Mouse (Mus musculus): Measurements from ENCODE around the gene Tmub2. TPM values are rescaled to one million over a fixed set of nuclear protein-coding genes. Genes with fewer than 3 reads are reported as not detected.

Gene Tmub2
- polyA plus RNA-seq, 1 experiment from 2014 or later, result 40.9 TPM

- H3K9me3 ChIP-seq (replicated peaks; ENCODE audit: control insufficient read depth, low read length), result no peaks in the 10 kb centered on the region
- ATAC-seq (replicated peaks; ENCODE audit: insufficient number of reproducible peaks, low FRiP score, low TSS enrichment, low read depth), result no peak
These were observed 44.8 kb downstream of the Tmub2 start for GRCm38 (mm10) chr11:102329518-102329917.

GRCm38 (mm10) chr11:102330039-102330438 is 45.3 kb downstream of the Tmub2 start:
- DNase-seq (ENCODE audit: low spot score), result no peak
- no peak overlapping the region for H3K9ac ChIP-seq (replicated peaks; ENCODE audit: low read length)
- 78% methylated on average over 3 of the region's 3 CpGs for WGBS

More at GRCm38 (mm10) chr11:102329518-102329917, 44.8 kb downstream of the Tmub2 start:
- Histone ChIP-seq H3K4me2 (ENCODE audit: low read depth, low read length) (no peak overlapping the region), H3K27ac (replicated peaks; ENCODE audit: low read depth, low read length) (no peak overlapping the region), H3K4me1 (ENCODE audit: control insufficient read depth, insufficient read depth, low read length) (no peaks in the 10 kb centered on the region), H3K36me3 (replicated peaks; ENCODE audit: control insufficient read depth, insufficient read depth, low read depth, low read length) (no peaks in the 10 kb centered on the region), H3K9ac (replicated peaks; ENCODE audit: low read length) (no peak overlapping the region), H3K27me3 (ENCODE audit: control insufficient read depth, insufficient read depth, low read length) (no peaks in the 10 kb centered on the region), H3K4me3 (ENCODE audit: low read depth, low read length) (no peak overlapping the region)
- DNase-seq (ENCODE audit: low spot score), result no peak

GRCm38 (mm10) chr11:102331806-102332205 is 47.1 kb downstream of the Tmub2 start:
- H3K27me3 ChIP-seq (ENCODE audit: control insufficient read depth, insufficient read depth, low read length), result no peaks in the 10 kb centered on the region
- 79% methylated on average over 3 of the region's 4 CpGs for WGBS
- H3K27ac ChIP-seq (replicated peaks; ENCODE audit: low read depth, low read length), result no peak overlapping the region
- H3K9ac ChIP-seq (replicated peaks; ENCODE audit: low read length), result no peak overlapping the region
- H3K4me2 ChIP-seq (ENCODE audit: low read depth, low read length), result no peak overlapping the region
- ATAC-seq (replicated peaks; ENCODE audit: insufficient number of reproducible peaks, low FRiP score, low TSS enrichment, low read depth) (no peak), DNase-seq (ENCODE audit: low spot score) (no peak)
- no peaks in the 10 kb centered on the region for H3K36me3 ChIP-seq (replicated peaks; ENCODE audit: control insufficient read depth, insufficient read depth, low read depth, low read length)
- H3K9me3 ChIP-seq (replicated peaks; ENCODE audit: control insufficient read depth, low read length), result no peaks in the 10 kb centered on the region
- H3K4me1 ChIP-seq (ENCODE audit: control insufficient read depth, insufficient read depth, low read length), result no peaks in the 10 kb centered on the region
- no peak overlapping the region for H3K4me3 ChIP-seq (ENCODE audit: low read depth, low read length)

More at GRCm38 (mm10) chr11:102330039-102330438, 45.3 kb downstream of the Tmub2 start:
- Histone ChIP-seq H3K9me3 (replicated peaks; ENCODE audit: control insufficient read depth, low read length) (no peaks in the 10 kb centered on the region), H3K27me3 (ENCODE audit: control insufficient read depth, insufficient read depth, low read length) (no peaks in the 10 kb centered on the region), H3K36me3 (replicated peaks; ENCODE audit: control insufficient read depth, insufficient read depth, low read depth, low read length) (no peaks in the 10 kb centered on the region), H3K27ac (replicated peaks; ENCODE audit: low read depth, low read length) (no peak overlapping the region), H3K4me2 (ENCODE audit: low read depth, low read length) (no peak overlapping the region), H3K4me1 (ENCODE audit: control insufficient read depth, insufficient read depth, low read length) (no peaks in the 10 kb centered on the region), H3K4me3 (ENCODE audit: low read depth, low read length) (no peak overlapping the region)
- no peak for ATAC-seq (replicated peaks; ENCODE audit: insufficient number of reproducible peaks, low FRiP score, low TSS enrichment, low read depth)

- H3K9me3 ChIP-seq (replicated peaks; ENCODE audit: control insufficient read depth, low read length), result no peaks in the 10 kb centered on the region
- no peak overlapping the region for H3K4me3 ChIP-seq (ENCODE audit: low read depth, low read length)
- no peaks in the 10 kb centered on the region for H3K4me1 ChIP-seq (ENCODE audit: control insufficient read depth, insufficient read depth, low read length)
- ATAC-seq (replicated peaks; ENCODE audit: insufficient number of reproducible peaks, low FRiP score, low TSS enrichment, low read depth) (no peak), DNase-seq (ENCODE audit: low spot score) (no peak)
- H3K27ac ChIP-seq (replicated peaks; ENCODE audit: low read depth, low read length), result no peak overlapping the region
- H3K36me3 ChIP-seq (replicated peaks; ENCODE audit: control insufficient read depth, insufficient read depth, low read depth, low read length), result no peaks in the 10 kb centered on the region
- H3K9ac ChIP-seq (replicated peaks; ENCODE audit: low read length), result no peak overlapping the region
- H3K27me3 ChIP-seq (ENCODE audit: control insufficient read depth, insufficient read depth, low read length), result no peaks in the 10 kb centered on the region
- no peak overlapping the region for H3K4me2 ChIP-seq (ENCODE audit: low read depth, low read length)
These were observed 48.3 kb downstream of the Tmub2 start for GRCm38 (mm10) chr11:102333061-102333460.

- Histone ChIP-seq H3K9ac (replicated peaks; ENCODE audit: low read length) (no peak overlapping the region), H3K9me3 (replicated peaks; ENCODE audit: control insufficient read depth, low read length) (no peaks in the 10 kb centered on the region), H3K27ac (replicated peaks; ENCODE audit: low read depth, low read length) (no peak overlapping the region), H3K4me2 (ENCODE audit: low read depth, low read length) (no peak overlapping the region), H3K4me1 (ENCODE audit: control insufficient read depth, insufficient read depth, low read length) (no peaks in the 10 kb centered on the region), H3K36me3 (replicated peaks; ENCODE audit: control insufficient read depth, insufficient read depth, low read depth, low read length) (no peaks in the 10 kb centered on the region), H3K4me3 (ENCODE audit: low read depth, low read length) (no peak overlapping the region), H3K27me3 (ENCODE audit: control insufficient read depth, insufficient read depth, low read length) (no peaks in the 10 kb centered on the region)
- 67% methylated on average over 4 of the region's 4 CpGs for WGBS
- no peak for ATAC-seq (replicated peaks; ENCODE audit: insufficient number of reproducible peaks, low FRiP score, low TSS enrichment, low read depth)
- no peak for DNase-seq (ENCODE audit: low spot score)
These were observed 49.3 kb downstream of the Tmub2 start for GRCm38 (mm10) chr11:102334010-102334409.

GRCm38 (mm10) chr11:102334973-102335700 is 50.4 kb downstream of the Tmub2 start:
- H3K27me3 ChIP-seq (ENCODE audit: control insufficient read depth, insufficient read depth, low read length), result no peaks in the 10 kb centered on the region
- H3K36me3 ChIP-seq (replicated peaks; ENCODE audit: control insufficient read depth, insufficient read depth, low read depth, low read length), result no peaks in the 10 kb centered on the region
- WGBS, result 40% methylated on average over 9 of the region's 9 CpGs
- no peak overlapping the region for H3K9ac ChIP-seq (replicated peaks; ENCODE audit: low read length)
- H3K9me3 ChIP-seq (replicated peaks; ENCODE audit: control insufficient read depth, low read length), result no peaks in the 10 kb centered on the region
- ATAC-seq (replicated peaks; ENCODE audit: insufficient number of reproducible peaks, low FRiP score, low TSS enrichment, low read depth), result no peak
- DNase-seq (ENCODE audit: low spot score), result no peak
- H3K4me1 ChIP-seq (ENCODE audit: control insufficient read depth, insufficient read depth, low read length), result no peaks in the 10 kb centered on the region
- no peak overlapping the region for H3K4me2 ChIP-seq (ENCODE audit: low read depth, low read length)
- H3K27ac ChIP-seq (replicated peaks; ENCODE audit: low read depth, low read length), result no peak overlapping the region
- H3K4me3 ChIP-seq (ENCODE audit: low read depth, low read length), result no peak overlapping the region

GRCm38 (mm10) chr11:102336191-102336590 is 51.5 kb downstream of the Tmub2 start:
- no peak overlapping the region for H3K27ac ChIP-seq (replicated peaks; ENCODE audit: low read depth, low read length)
- no peaks in the 10 kb centered on the region for H3K36me3 ChIP-seq (replicated peaks; ENCODE audit: control insufficient read depth, insufficient read depth, low read depth, low read length)
- ATAC-seq (replicated peaks; ENCODE audit: insufficient number of reproducible peaks, low FRiP score, low TSS enrichment, low read depth), result no peak
- no peaks in the 10 kb centered on the region for H3K27me3 ChIP-seq (ENCODE audit: control insufficient read depth, insufficient read depth, low read length)
- H3K4me1 ChIP-seq (ENCODE audit: control insufficient read depth, insufficient read depth, low read length), result no peaks in the 10 kb centered on the region
- DNase-seq (ENCODE audit: low spot score), result no peak
- H3K4me3 ChIP-seq (ENCODE audit: low read depth, low read length), result no peak overlapping the region
- no peak overlapping the region for H3K9ac ChIP-seq (replicated peaks; ENCODE audit: low read length)
- 93% methylated on average over 1 of the region's 1 CpGs for WGBS
- H3K4me2 ChIP-seq (ENCODE audit: low read depth, low read length), result no peak overlapping the region
- no peaks in the 10 kb centered on the region for H3K9me3 ChIP-seq (replicated peaks; ENCODE audit: control insufficient read depth, low read length)

- H3K9ac ChIP-seq (replicated peaks; ENCODE audit: low read length), result no peak overlapping the region
- no peaks in the 10 kb centered on the region for H3K9me3 ChIP-seq (replicated peaks; ENCODE audit: control insufficient read depth, low read length)
- DNase-seq (ENCODE audit: low spot score), result no peak
- H3K27ac ChIP-seq (replicated peaks; ENCODE audit: low read depth, low read length), result no peak overlapping the region
- no peaks in the 10 kb centered on the region for H3K36me3 ChIP-seq (replicated peaks; ENCODE audit: control insufficient read depth, insufficient read depth, low read depth, low read length)
- 67% methylated on average over 1 of the region's 1 CpGs for WGBS
- H3K4me1 ChIP-seq (ENCODE audit: control insufficient read depth, insufficient read depth, low read length), result no peaks in the 10 kb centered on the region
- no peaks in the 10 kb centered on the region for H3K27me3 ChIP-seq (ENCODE audit: control insufficient read depth, insufficient read depth, low read length)
- ATAC-seq (replicated peaks; ENCODE audit: insufficient number of reproducible peaks, low FRiP score, low TSS enrichment, low read depth), result no peak
- no peak overlapping the region for H3K4me2 ChIP-seq (ENCODE audit: low read depth, low read length)
- H3K4me3 ChIP-seq (ENCODE audit: low read depth, low read length), result no peak overlapping the region
These were observed 53.2 kb downstream of the Tmub2 start for GRCm38 (mm10) chr11:102337921-102338320.
